Mouse (Mus musculus) CD4-positive, CD25-positive, alpha-beta regulatory T cell, adult 9 weeks (primary cell): ENCODE results near the gene Vmn1r23. TPM values are rescaled to one million over a fixed set of nuclear protein-coding genes. Genes with fewer than 3 reads are reported as not detected.

Source experiments
- polyA plus RNA-seq: library from polyadenylated mRNA; unstranded; fragments of 100-300 nt; shearing (Covaris generic); gene quantifications from one replicate; pipeline ENCODE4 v1.2.1, GENCODE M21; 2017

Vmn1r23 gene
- not detected for polyA plus RNA-seq

GRCm38 (mm10) chr6:57926738-57927137 lies at the start of gene Vmn1r23:
Vmn1r23 (minus strand) TSS chr6:57926838.

GRCm38 (mm10) chr6:57961403-57961802 lies 34.8 kb upstream of the Vmn1r23 start, which contains the start of gene Vmn1r24:
Vmn1r24 (minus strand) TSS chr6:57961503.

GRCm38 (mm10) chr6:57907928-57908327 lies 18.7 kb downstream of the Vmn1r23 start, which contains the start of gene Vmn1r22:
Vmn1r22 (minus strand) TSS chr6:57908028.

Other genes with a start within 250 kb of the Vmn1r23 start
- gene Pyurf, start 234.8 kb downstream of the Vmn1r23 start, polyA plus RNA-seq = 6.6 TPM
- 8.7 TPM for gene Lancl2, start 224.3 kb downstream of the Vmn1r23 start, polyA plus RNA-seq
- 12.5 TPM for gene Vopp1, start 101.7 kb downstream of the Vmn1r23 start, polyA plus RNA-seq
- gene Vmn1r21, start 76.5 kb downstream of the Vmn1r23 start, polyA plus RNA-seq = not detected
- gene Vmn1r22, start 18.8 kb downstream of the Vmn1r23 start, polyA plus RNA-seq = not detected
- not detected for gene Vmn1r24, start 34.7 kb upstream of the Vmn1r23 start, polyA plus RNA-seq
- not detected for gene Vmn1r25, start 54.0 kb upstream of the Vmn1r23 start, polyA plus RNA-seq
- not detected for gene Vmn1r26, start 88.3 kb upstream of the Vmn1r23 start, polyA plus RNA-seq